In the genomic region with DNA sequence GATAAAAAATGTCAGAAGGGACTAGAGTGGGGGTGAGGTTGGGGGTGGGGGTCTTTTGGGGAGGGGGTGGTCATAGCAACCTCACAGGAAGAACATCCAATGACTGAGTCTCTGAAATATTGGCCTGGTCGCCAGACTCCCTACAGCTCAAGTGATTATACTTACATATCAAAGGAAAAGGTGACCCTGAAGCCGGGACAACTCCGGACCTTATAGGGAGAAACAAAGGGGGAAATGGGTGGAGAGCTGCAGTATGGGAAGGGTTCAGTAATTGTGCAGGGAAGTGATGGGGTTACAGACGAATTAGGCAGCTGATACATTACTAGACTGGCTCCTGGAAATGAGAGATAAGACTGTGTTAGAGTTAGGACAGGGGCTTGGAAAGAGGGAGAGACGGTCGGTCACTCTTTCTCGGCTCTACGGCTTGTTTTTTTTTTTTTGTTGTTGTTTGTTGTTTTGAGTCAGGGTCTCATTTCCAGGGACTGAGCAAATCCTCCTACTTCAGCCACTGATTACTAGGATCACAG, we compare ENCODE assay signal across 17 mouse cellular contexts.
DNase-seq lines count a peak whose midpoint lies in the region; ATAC-seq lines count a peak whose summit lies in the region.
"Had no signal": no experiment of that assay in that cellular context is flagged by ENCODE, and none has a peak within 500 bp of the region (broad histone marks: within the 10 kb centered on the region; RNA-seq: fewer than 3 reads in every experiment).

No protein-coding gene starts in this region.

- no peak for DNase-seq in kidney, adult 11 months
- peak; percentile 92 for DNase-seq in ES-CJ7 (ENCODE audit: low read depth, low spot score)
- DNase-seq in forebrain, embryonic 14.5 days (ENCODE audit: low spot score), result no peak
- DNase-seq in gastrocnemius, adult 18-20 months (ENCODE audit: low spot score), result no peak
- DNase-seq in midbrain, embryonic 14.5 days, result no peak
- DNase-seq: adrenal gland, postnatal 25 days; cerebellum, postnatal 10 days; gastrocnemius, postnatal 36 days; kidney, adult 9 months; thymus, postnatal 25 days had no signal

- H3K36me3 ChIP-seq in kidney, embryonic 15.5 days, result no peaks in the 10 kb centered on the region
- no peaks in the 10 kb centered on the region for H3K36me3 ChIP-seq in liver, embryonic 16.5 days (ENCODE audit: control insufficient read depth, insufficient read depth)
- H3K36me3 ChIP-seq in forebrain, embryonic 14.5 days (ENCODE audit: control insufficient read depth, insufficient read depth, low read length), result no peaks in the 10 kb centered on the region
- no peaks in the 10 kb centered on the region for H3K36me3 ChIP-seq in midbrain, embryonic 14.5 days (ENCODE audit: control insufficient read depth, insufficient read depth, low read length)
- H3K36me3 ChIP-seq: heart, embryonic 13.5 days; neural tube, embryonic 12.5 days had no signal

- no peak overlapping the region for H3K4me2 ChIP-seq in kidney, embryonic 15.5 days
- H3K4me2 ChIP-seq in liver, embryonic 16.5 days (ENCODE audit: low read depth, low read length), result peak overlapping the region; percentile 50
- H3K4me2 ChIP-seq in forebrain, embryonic 14.5 days (ENCODE audit: low read length), result no peak overlapping the region
- H3K4me2 ChIP-seq in midbrain, embryonic 14.5 days (ENCODE audit: low read length), result no peak overlapping the region
- H3K4me2 ChIP-seq: heart, embryonic 13.5 days; neural tube, embryonic 12.5 days had no signal

- no peak; the same call in 1 of the 2 replicates for ATAC-seq in kidney, embryonic 15.5 days (replicated peaks; ENCODE audit: low FRiP score)
- ATAC-seq in erythroblast, adult 5-6 weeks (replicated peaks; ENCODE audit: low FRiP score, poor library complexity, severe bottlenecking), result peak; percentile 36
- peak; percentile 65 for ATAC-seq in liver, embryonic 16.5 days (ENCODE audit: low read depth)
- ATAC-seq in forebrain, embryonic 14.5 days, result no peak
- ATAC-seq in midbrain, embryonic 14.5 days (ENCODE audit: low FRiP score, low TSS enrichment), result no peak
- ATAC-seq: activated CD4-positive, CD25-positive, alpha-beta regulatory T cell, adult 4 months had no signal

- no peaks in the 10 kb centered on the region for H3K27me3 ChIP-seq in kidney, embryonic 15.5 days
- no peaks in the 10 kb centered on the region for H3K27me3 ChIP-seq in liver, embryonic 16.5 days (ENCODE audit: control insufficient read depth, insufficient read depth, low read depth, low read length)
- H3K27me3 ChIP-seq in forebrain, embryonic 14.5 days (replicated peaks; ENCODE audit: control insufficient read depth, insufficient read depth, low read length), result no peaks in the 10 kb centered on the region
- H3K27me3 ChIP-seq in midbrain, embryonic 14.5 days (ENCODE audit: control insufficient read depth, insufficient read depth, low read length), result no peaks in the 10 kb centered on the region
- H3K27me3 ChIP-seq: heart, embryonic 13.5 days; neural tube, embryonic 12.5 days had no signal

- no peak overlapping the region for H3K9ac ChIP-seq in kidney, embryonic 15.5 days
- H3K9ac ChIP-seq in liver, embryonic 16.5 days (ENCODE audit: low read depth, low read length), result peak overlapping the region; percentile 53
- no peak overlapping the region for H3K9ac ChIP-seq in forebrain, embryonic 14.5 days (ENCODE audit: low read length)
- H3K9ac ChIP-seq in midbrain, embryonic 14.5 days (replicated peaks; ENCODE audit: low read length), result no peak overlapping the region
- H3K9ac ChIP-seq: heart, embryonic 13.5 days; neural tube, embryonic 12.5 days had no signal

- peaks cover 38% of the 10 kb centered on the region for H3K4me1 ChIP-seq in kidney, embryonic 15.5 days
- peaks cover 74% of the 10 kb centered on the region for H3K4me1 ChIP-seq in liver, embryonic 16.5 days (ENCODE audit: control insufficient read depth, low read depth, low read length)
- peaks cover 3% of the 10 kb centered on the region; the same call in 1 of the 2 replicates for H3K4me1 ChIP-seq in forebrain, embryonic 14.5 days (ENCODE audit: control insufficient read depth, insufficient read depth, low read length)
- peaks cover 7% of the 10 kb centered on the region; the same call in 1 of the 2 replicates for H3K4me1 ChIP-seq in midbrain, embryonic 14.5 days (ENCODE audit: control insufficient read depth, insufficient read depth, low read length)

- H3K9me3 ChIP-seq in kidney, embryonic 15.5 days (replicated peaks), result no peaks in the 10 kb centered on the region
- no peaks in the 10 kb centered on the region for H3K9me3 ChIP-seq in liver, embryonic 16.5 days (replicated peaks; ENCODE audit: control insufficient read depth, low read length)
- H3K9me3 ChIP-seq in forebrain, embryonic 14.5 days (replicated peaks; ENCODE audit: control insufficient read depth, low read length), result no peaks in the 10 kb centered on the region
- H3K9me3 ChIP-seq in midbrain, embryonic 14.5 days (ENCODE audit: control insufficient read depth, low read length), result no peaks in the 10 kb centered on the region
- H3K9me3 ChIP-seq: heart, embryonic 13.5 days had no signal

- H3K27ac ChIP-seq in kidney, embryonic 15.5 days, result peak overlapping the region; percentile 19; the same call in 1 of the 2 replicates
- peak overlapping the region; percentile 96 for H3K27ac ChIP-seq in liver, embryonic 16.5 days (ENCODE audit: low read length)
- H3K27ac ChIP-seq in forebrain, embryonic 14.5 days (ENCODE audit: low read depth, low read length), result no peak overlapping the region
- no peak overlapping the region for H3K27ac ChIP-seq in midbrain, embryonic 14.5 days (replicated peaks; ENCODE audit: low read depth, low read length)
- H3K27ac ChIP-seq: left cerebral cortex, adult 2 months; neural tube, embryonic 12.5 days had no signal

- 42% methylated on average over 8 of the region's 8 CpGs for WGBS in kidney, embryonic 15.5 days
- 33% methylated on average over 8 of the region's 8 CpGs for WGBS in liver, embryonic 16.5 days (ENCODE audit: insufficient replicate concordance)
- 75% methylated on average over 8 of the region's 8 CpGs for WGBS in forebrain, embryonic 14.5 days
- 71% methylated on average over 8 of the region's 8 CpGs for WGBS in midbrain, embryonic 14.5 days

- H3K4me3 ChIP-seq in kidney, embryonic 15.5 days (replicated peaks), result no peak overlapping the region
- no peak overlapping the region for H3K4me3 ChIP-seq in liver, embryonic 16.5 days (ENCODE audit: low read depth, low read length)
- no peak overlapping the region for H3K4me3 ChIP-seq in forebrain, embryonic 14.5 days (ENCODE audit: low read depth, low read length)
- H3K4me3 ChIP-seq in midbrain, embryonic 14.5 days (replicated peaks; ENCODE audit: low read depth, low read length), result no peak overlapping the region
- H3K4me3 ChIP-seq: heart, embryonic 13.5 days; left cerebral cortex, adult 2 months; neural tube, embryonic 12.5 days had no signal

Comparison
In these comparisons a context has a peak if more than half of its experiments do, and no peak if none do; other contexts are left out.
1. ATAC-seq: peak in erythroblast, adult 5-6 weeks (single experiment) and liver, embryonic 16.5 days (single experiment); none in kidney, embryonic 15.5 days (single experiment), forebrain, embryonic 14.5 days (single experiment) and midbrain, embryonic 14.5 days (single experiment).
2. H3K27ac ChIP-seq: peak in kidney, embryonic 15.5 days (single experiment) and liver, embryonic 16.5 days (single experiment); none in forebrain, embryonic 14.5 days (single experiment) and midbrain, embryonic 14.5 days (single experiment).